Mouse (Mus musculus): ENCODE results near the gene Cacna1e. TPM values are rescaled to one million over a fixed set of nuclear protein-coding genes. Genes with fewer than 3 reads are reported as not detected.

Cacna1e gene
- polyA plus RNA-seq, 1 experiment, result 0.55 TPM

DNA sequence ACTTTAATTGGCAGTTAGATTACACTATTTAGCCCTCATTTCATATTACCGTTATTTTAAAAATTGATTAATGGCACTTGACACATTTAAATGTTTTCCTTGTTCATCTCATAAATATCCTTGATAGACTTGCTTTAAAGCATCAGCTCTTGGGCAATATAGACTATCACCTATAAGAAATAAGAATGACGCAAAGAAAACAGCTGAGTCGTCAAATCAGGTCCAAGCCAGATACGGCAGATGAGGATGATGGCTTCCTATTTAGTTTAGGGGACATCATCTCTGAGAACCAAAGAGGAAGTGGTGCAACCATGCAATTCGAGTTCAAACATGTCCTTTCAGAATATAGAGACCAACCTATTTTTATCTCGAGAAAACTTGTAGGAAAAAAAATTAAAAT is 492.3 kb downstream of the Cacna1e start:
- DNase-seq (ENCODE audit: low read depth), result no peak

Other genes starting within 250 kb of the Cacna1e start
- 8.9 and 10.0 TPM in 2 replicates for gene Ier5, start 215.1 kb upstream of the Cacna1e start, polyA plus RNA-seq (2012; rRNA removed)

Data from gonadal fat pad, adult 2 months (tissue).